Mouse (Mus musculus) retina, postnatal 7 days (tissue): ENCODE measurements around the gene Cubn.

Experiments used
- DNase-seq: peaks from one replicate; pipeline ENCODE4 v3.0.0-alpha.2; 2012; ENCODE audit warnings: low read depth, low spot score

Cubn gene

GRCm38 (mm10) chr2:13407698-13408097 lies 83.9 kb downstream of the Cubn start:
- DNase-seq = no peak

- no peak for DNase-seq
These were observed 84.3 kb downstream of the Cubn start for GRCm38 (mm10) chr2:13407272-13407671.

GRCm38 (mm10) chr2:13404986-13405678 lies 86.5 kb downstream of the Cubn start:
- DNase-seq = no peak

GRCm38 (mm10) chr2:13400831-13401230 lies 90.8 kb downstream of the Cubn start:
- DNase-seq = no peak

- DNase-seq = no peak
These were observed 92.0 kb downstream of the Cubn start for GRCm38 (mm10) chr2:13399480-13400072.

GRCm38 (mm10) chr2:13398955-13399354 lies 92.7 kb downstream of the Cubn start:
- no peak for DNase-seq

GRCm38 (mm10) chr2:13398551-13398950 lies 93.1 kb downstream of the Cubn start:
- no peak for DNase-seq

GRCm38 (mm10) chr2:13396124-13396540 lies 95.5 kb downstream of the Cubn start:
- no peak for DNase-seq

- no peak for DNase-seq
These were observed 100.6 kb downstream of the Cubn start for GRCm38 (mm10) chr2:13391018-13391417.

- no peak for DNase-seq
These were observed 105.0 kb downstream of the Cubn start for GRCm38 (mm10) chr2:13386631-13387030.

GRCm38 (mm10) chr2:13385542-13386345 lies 105.9 kb downstream of the Cubn start:
- DNase-seq = no peak

GRCm38 (mm10) chr2:13384775-13385541 lies 106.7 kb downstream of the Cubn start:
- no peak for DNase-seq

- DNase-seq = no peak
These were observed 115.4 kb downstream of the Cubn start for GRCm38 (mm10) chr2:13376166-13376565.

- DNase-seq = no peak
These were observed 118.3 kb downstream of the Cubn start for GRCm38 (mm10) chr2:13373291-13373690.

GRCm38 (mm10) chr2:13372825-13373224 lies 118.8 kb downstream of the Cubn start:
- no peak for DNase-seq

GRCm38 (mm10) chr2:13372256-13372824 lies 119.3 kb downstream of the Cubn start:
- DNase-seq = no peak

- no peak for DNase-seq
These were observed 119.8 kb downstream of the Cubn start for GRCm38 (mm10) chr2:13371797-13372170.

- no peak for DNase-seq
These were observed 120.4 kb downstream of the Cubn start for GRCm38 (mm10) chr2:13371072-13371796.

- DNase-seq = no peak
These were observed 121.1 kb downstream of the Cubn start for GRCm38 (mm10) chr2:13370556-13370955.

- no peak for DNase-seq
These were observed 123.1 kb downstream of the Cubn start for GRCm38 (mm10) chr2:13368517-13368916.
